Mouse (Mus musculus): ENCODE measurements at regions not wholly inside any gene's neighbourhood (a gene's known extent, or its start where the extent isn't known, plus 50 kb on each side); places are given as distances from the start of the nearest gene placed in this dataset.

DNA sequence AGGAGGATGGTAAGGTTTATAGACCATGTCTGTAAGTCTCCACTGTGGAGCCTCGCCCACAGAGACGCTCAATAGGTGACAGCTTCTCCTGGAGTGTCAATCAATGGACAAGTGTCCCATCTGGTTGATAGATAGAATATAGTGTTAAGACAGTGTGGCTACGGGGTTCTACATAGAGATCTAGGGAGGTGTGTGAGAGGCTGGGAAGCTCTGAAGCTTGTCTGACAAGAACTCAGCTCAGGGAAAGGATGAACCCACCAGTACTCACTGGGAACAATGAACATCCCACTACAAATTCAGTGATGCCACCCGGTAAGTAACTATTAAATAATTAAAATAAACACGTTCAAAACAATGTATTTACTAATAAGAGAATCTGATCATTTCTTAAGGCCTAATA, 349.7 kb downstream of the Nup35 start:
- TF ChIP-seq MYC (IDR thresholded peaks at IDR 0.05; ENCODE audit: low read depth, low read length), result no peak
- TF ChIP-seq CTCF (IDR thresholded peaks at IDR 0.05 in 2 of 3, conservative IDR thresholded peaks at IDR 0.05 in 1 of 3; ENCODE audit: control insufficient read depth in 1 of 3, insufficient read depth in 1 of 3, low read depth in 2 of 3, low read length in 3 of 3, poor library complexity in 1 of 3, severe bottlenecking in 1 of 3), result no peak
- no peak for TF ChIP-seq E2F4 (IDR thresholded peaks at IDR 0.05; ENCODE audit: borderline replicate concordance, low read depth, low read length)
- TF ChIP-seq TBP (IDR thresholded peaks at IDR 0.05; ENCODE audit: low read depth, low read length), result no peak
- TF ChIP-seq KAT2A (conservative IDR thresholded peaks at IDR 0.05; ENCODE audit: low read depth, low read length), result no peak
- no peak for TF ChIP-seq SMC3 (IDR thresholded peaks at IDR 0.05; ENCODE audit: low read depth, low read length)
